Mouse (Mus musculus) right cerebral cortex, postnatal 10 days (tissue): ENCODE measurements around the gene Hesx1.
A peak's percentile ranks its signal among the peaks of the same experiment; 100 is the strongest.
"Not testable (repeated sequence)": the region's sequence is repeated elsewhere in the genome, so short reads cannot be mapped to it uniquely, and the experiment has no call there.

ENCODE experiments used
- DNase-seq, 2 experiments: peaks; one replicate each; pipeline ENCODE4 v3.0.0; 2021; ENCODE audit warnings: low spot score in 2 of 2

The Hesx1 gene

GRCm38 (mm10) chr14:26994211-26994741, at the start of gene Hesx1:
Gene Hesx1, plus strand, starts transcription at chr14:26994416.
- peak in 1 of 2 experiments; percentile 30 for DNase-seq

GRCm38 (mm10) chr14:26956139-26956538, 38.1 kb upstream of the Hesx1 start:
- DNase-seq = not testable (repeated sequence)

- DNase-seq = no peak
Measured at GRCm38 (mm10) chr14:26960518-26960917, 33.7 kb upstream of the Hesx1 start.

- DNase-seq = no peak
Measured at GRCm38 (mm10) chr14:26969164-26969563, 25.1 kb upstream of the Hesx1 start.

GRCm38 (mm10) chr14:26969856-26970407, 24.3 kb upstream of the Hesx1 start:
- peak; percentile 73 to 76 for DNase-seq

GRCm38 (mm10) chr14:26970439-26970932, 23.7 kb upstream of the Hesx1 start:
- peak; percentile 96 to 98 for DNase-seq

- DNase-seq = no peak
Measured at GRCm38 (mm10) chr14:26971106-26971789, 23.0 kb upstream of the Hesx1 start, which contains the start of gene Appl1. Gene Appl1, minus strand, starts transcription at chr14:26971232.

- DNase-seq = no peak
Measured at GRCm38 (mm10) chr14:26973089-26973488, 21.1 kb upstream of the Hesx1 start.

- no peak for DNase-seq
Measured at GRCm38 (mm10) chr14:26975490-26975889, 18.7 kb upstream of the Hesx1 start.

- peak; percentile 42 to 43 for DNase-seq
Measured at GRCm38 (mm10) chr14:26976212-26976611, 18.0 kb upstream of the Hesx1 start.

- DNase-seq = no peak
Measured at GRCm38 (mm10) chr14:26977500-26977899, 16.7 kb upstream of the Hesx1 start.

GRCm38 (mm10) chr14:26979808-26980207, 14.4 kb upstream of the Hesx1 start:
- DNase-seq = no peak

- no peak for DNase-seq
Measured at GRCm38 (mm10) chr14:26981021-26981420, 13.2 kb upstream of the Hesx1 start.

- no peak for DNase-seq
Measured at GRCm38 (mm10) chr14:26981494-26982149, 12.6 kb upstream of the Hesx1 start.

GRCm38 (mm10) chr14:26982150-26982530, 12.1 kb upstream of the Hesx1 start:
- DNase-seq = no peak

GRCm38 (mm10) chr14:26988694-26989093, 5.5 kb upstream of the Hesx1 start:
- DNase-seq = no peak

- no peak for DNase-seq
Measured at GRCm38 (mm10) chr14:26991622-26992021, 2.6 kb upstream of the Hesx1 start.

GRCm38 (mm10) chr14:26993427-26993826, 789 bp upstream of the Hesx1 start:
- no peak for DNase-seq

- DNase-seq = no peak
Measured at GRCm38 (mm10) chr14:26996257-26996656, 2.0 kb downstream of the Hesx1 start.

GRCm38 (mm10) chr14:27000386-27000785, 6.2 kb downstream of the Hesx1 start:
- no peak for DNase-seq

- DNase-seq = no peak
Measured at GRCm38 (mm10) chr14:27004906-27005305, 10.7 kb downstream of the Hesx1 start.

- DNase-seq = no peak
Measured at GRCm38 (mm10) chr14:27005937-27006336, 11.7 kb downstream of the Hesx1 start.

GRCm38 (mm10) chr14:27011561-27011960, 17.3 kb downstream of the Hesx1 start:
- DNase-seq = no peak
